Mouse (Mus musculus) E14TG2a.4 (cell line): ENCODE measurements around the gene Marcksl1.

Experiments
- H3K27me3 ChIP-seq: 2 replicates; pipeline ENCODE4 v1.6.1; 2014; ENCODE audit warnings: low read length, control low read depth; ENCODE audit not compliant: insufficient read depth
- H3K36me3 ChIP-seq: 2 replicates; pipeline ENCODE4 v1.6.1; 2014; ENCODE audit warnings: low read length, control low read depth; ENCODE audit not compliant: insufficient read depth
- H3K4me1 ChIP-seq: replicated peaks from 2 replicates; pipeline ENCODE4 v1.6.1; 2014; ENCODE audit warnings: low read depth, low read length, control low read depth
- H3K4me3 ChIP-seq: replicated peaks from 2 replicates; pipeline ENCODE4 v1.5.1; 2014; ENCODE audit warnings: mild to moderate bottlenecking, low read length
- H3K9me3 ChIP-seq: 2 replicates; pipeline ENCODE4 v1.6.1; 2014; ENCODE audit warnings: low read length, control low read depth
- CTCF ChIP-seq: conservative IDR thresholded peaks from 2 replicates; pipeline ENCODE4 v1.5.1; 2014; ENCODE audit warnings: low read length
- NANOG ChIP-seq: IDR thresholded peaks from 2 replicates; pipeline ENCODE4 v1.6.1; 2014; ENCODE audit warnings: borderline replicate concordance, low read length, mixed read lengths
- POU5F1 ChIP-seq: IDR thresholded peaks from 2 replicates; pipeline ENCODE4 v1.6.1; 2014; ENCODE audit warnings: low read length, borderline replicate concordance

Marcksl1 gene

GRCm38 (mm10) chr4:129513086-129513767 lies at the start of gene Marcksl1:
Marcksl1 (plus strand) TSS chr4:129513581.
- peaks cover 34% of the 10 kb centered on the region for H3K36me3 ChIP-seq
- H3K9me3 ChIP-seq, result no peaks in the 10 kb centered on the region
- H3K4me1 ChIP-seq, result peaks cover 75% of the 10 kb centered on the region
- TF ChIP-seq POU5F1, result no peak
- no peak for TF ChIP-seq CTCF
- TF ChIP-seq NANOG, result no peak
- peak within 1 kb of the TSS; percentile 91 for H3K4me3 ChIP-seq
- no peaks in the 10 kb centered on the region for H3K27me3 ChIP-seq

GRCm38 (mm10) chr4:129464286-129464815 lies 49.0 kb upstream of the Marcksl1 start:
- no peaks in the 10 kb centered on the region for H3K27me3 ChIP-seq
- TF ChIP-seq POU5F1 (no peak), CTCF (no peak), NANOG (no peak)

GRCm38 (mm10) chr4:129476047-129476446 lies 37.3 kb upstream of the Marcksl1 start:
- no peak for TF ChIP-seq POU5F1
- no peak for TF ChIP-seq NANOG
- TF ChIP-seq CTCF, result no peak
- no peaks in the 10 kb centered on the region for H3K27me3 ChIP-seq
- no peak overlapping the region for H3K4me3 ChIP-seq
- H3K4me1 ChIP-seq, result peaks cover 26% of the 10 kb centered on the region
- peaks cover 90% of the 10 kb centered on the region for H3K36me3 ChIP-seq
- H3K9me3 ChIP-seq, result no peaks in the 10 kb centered on the region

More at GRCm38 (mm10) chr4:129464286-129464815, 49.0 kb upstream of the Marcksl1 start:
- Histone ChIP-seq H3K36me3 (peaks cover 59% of the 10 kb centered on the region), H3K4me1 (peaks cover 42% of the 10 kb centered on the region), H3K9me3 (no peaks in the 10 kb centered on the region), H3K4me3 (no peak overlapping the region)

- no peaks in the 10 kb centered on the region for H3K9me3 ChIP-seq
- H3K4me3 ChIP-seq, result no peak overlapping the region
- peaks cover 35% of the 10 kb centered on the region for H3K4me1 ChIP-seq
- TF ChIP-seq CTCF (no peak), POU5F1 (no peak)
- peaks cover 97% of the 10 kb centered on the region for H3K36me3 ChIP-seq
- H3K27me3 ChIP-seq, result no peaks in the 10 kb centered on the region
These were observed 33.5 kb upstream of the Marcksl1 start for GRCm38 (mm10) chr4:129479863-129480262.

- Histone ChIP-seq H3K27me3 (no peaks in the 10 kb centered on the region), H3K36me3 (peaks cover 99% of the 10 kb centered on the region), H3K4me1 (peaks cover 30% of the 10 kb centered on the region), H3K4me3 (no peak overlapping the region), H3K9me3 (no peaks in the 10 kb centered on the region)
- TF ChIP-seq CTCF (no peak), POU5F1 (no peak), NANOG (no peak)
These were observed 32.3 kb upstream of the Marcksl1 start for GRCm38 (mm10) chr4:129481090-129481489.

GRCm38 (mm10) chr4:129490972-129491880 lies 22.2 kb upstream of the Marcksl1 start, which contains the start of the genes Tssk3 and Fam229a:
Tssk3 (minus strand) TSS chr4:129491022.
Fam229a (plus strand) TSS chr4:129491190.
- peaks cover 31% of the 10 kb centered on the region for H3K27me3 ChIP-seq
- peaks cover 71% of the 10 kb centered on the region for H3K4me1 ChIP-seq
- no peak for TF ChIP-seq NANOG
- no peak for TF ChIP-seq POU5F1
- TF ChIP-seq CTCF, result no peak
- H3K36me3 ChIP-seq, result peaks cover 34% of the 10 kb centered on the region
- H3K4me3 ChIP-seq, result peak within 1 kb of the TSS; percentile 77
- H3K9me3 ChIP-seq, result no peaks in the 10 kb centered on the region

- peaks cover 74% of the 10 kb centered on the region for H3K4me1 ChIP-seq
- TF ChIP-seq POU5F1, result no peak
- TF ChIP-seq NANOG, result no peak
- no peak for TF ChIP-seq CTCF
These were observed 18.7 kb upstream of the Marcksl1 start for GRCm38 (mm10) chr4:129494681-129495080.

GRCm38 (mm10) chr4:129495672-129496562 lies 17.5 kb upstream of the Marcksl1 start:
- peaks cover 68% of the 10 kb centered on the region for H3K4me1 ChIP-seq

More at GRCm38 (mm10) chr4:129494681-129495080, 18.7 kb upstream of the Marcksl1 start:
- Histone ChIP-seq H3K27me3 (peaks cover 29% of the 10 kb centered on the region), H3K4me3 (no peak overlapping the region), H3K36me3 (peaks cover 1% of the 10 kb centered on the region), H3K9me3 (no peaks in the 10 kb centered on the region)

More at GRCm38 (mm10) chr4:129495672-129496562, 17.5 kb upstream of the Marcksl1 start:
- peak; percentile 30 for TF ChIP-seq CTCF
- no peak for TF ChIP-seq NANOG
- H3K36me3 ChIP-seq, result no peaks in the 10 kb centered on the region
- H3K4me3 ChIP-seq, result no peak overlapping the region
- peaks cover 18% of the 10 kb centered on the region for H3K27me3 ChIP-seq
- no peaks in the 10 kb centered on the region for H3K9me3 ChIP-seq
